Mouse (Mus musculus) kidney, adult 2 months (tissue): ENCODE data around the gene Scnn1a. TPM values are rescaled to one million over a fixed set of nuclear protein-coding genes. Genes with fewer than 3 reads are reported as not detected.

Experiments
- DNase-seq: peaks from one replicate; pipeline ENCODE4 v3.0.0; 2021
- H3K27ac ChIP-seq: fragments of 200-500 bp; 2 replicates; pipeline ENCODE4 v1.5.1; 2012; ENCODE audit warnings: low read depth, low read length, control low read depth, inconsistent platforms; ENCODE audit not compliant: insufficient read depth
- H3K27me3 ChIP-seq: fragments of 200-500 bp; replicated peaks from 2 replicates; pipeline ENCODE4 v1.6.1; 2012; ENCODE audit warnings: mild to moderate bottlenecking, moderate library complexity, low read length, inconsistent platforms; ENCODE audit not compliant: control insufficient read depth, insufficient read depth
- H3K36me3 ChIP-seq: fragments of 200-500 bp; 2 replicates; pipeline ENCODE4 v1.6.1; 2012; ENCODE audit warnings: mild to moderate bottlenecking, moderate library complexity, low read length, inconsistent platforms; ENCODE audit not compliant: control insufficient read depth, insufficient read depth
- H3K4me1 ChIP-seq: fragments of 200-500 bp; 2 replicates; pipeline ENCODE4 v1.6.1; 2011; ENCODE audit warnings: low read length; ENCODE audit not compliant: control insufficient read depth, insufficient read depth
- H3K4me3 ChIP-seq: fragments of 200-500 bp; 2 replicates; pipeline ENCODE4 v1.5.1; 2011; ENCODE audit warnings: mild to moderate bottlenecking, low read depth, low read length, control low read depth; ENCODE audit not compliant: insufficient read depth
- CTCF ChIP-seq: fragments of 200-500 bp; conservative IDR thresholded peaks from 2 replicates; pipeline ENCODE4 v1.5.1; 2011; ENCODE audit warnings: low read depth, mild to moderate bottlenecking, control low read depth, low read length, moderate library complexity, mixed read lengths; ENCODE audit not compliant: insufficient read depth, insufficient read length
- POLR2A ChIP-seq: fragments of 200-500 bp; IDR thresholded peaks from one replicate; pipeline ENCODE4 v1.6.1; 2011; ENCODE audit warnings: low read depth, low read length, control low read depth
- WGBS: fragments of 180-500 bp; shearing (Covaris S2); methylation state at CpG from one replicate; pipeline ENCODE4 v1.1.7; 2018; 5-methylcytosine and 5-hydroxymethylcytosine counted together
- polyA plus RNA-seq: library from polyadenylated mRNA; depleted of rRNA; stranded (reverse); fragments of >200 nt; gene quantifications from 2 replicates; pipeline ENCODE4 v1.2.3, GENCODE M21; 2012

Scnn1a gene
- polyA plus RNA-seq, 1 experiment: 83.5 TPM

DNA sequence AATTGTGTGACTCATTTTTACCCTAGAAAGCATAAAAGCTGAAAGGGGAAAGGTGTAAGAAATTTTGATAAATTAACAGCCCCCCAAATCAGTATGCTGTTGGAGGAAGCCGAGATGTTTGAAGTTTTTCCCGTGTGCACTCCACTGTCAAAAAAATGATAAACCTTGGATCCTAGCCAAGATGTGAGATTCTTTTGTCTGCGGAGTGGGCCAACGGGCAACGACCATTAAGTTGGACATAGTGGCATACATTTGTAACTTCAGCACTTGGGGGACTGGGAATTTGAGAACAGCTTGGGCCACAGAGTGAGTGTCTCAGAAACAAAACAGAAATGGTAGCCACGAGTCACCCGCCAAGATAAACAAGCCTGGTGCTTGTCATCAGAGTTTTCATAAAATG, 3.4 kb upstream of the Scnn1a start:
- DNase-seq: no peak
- no peak overlapping the region for H3K27ac ChIP-seq
- WGBS: 50% methylated on average over 7 of the region's 7 CpGs
- TF ChIP-seq CTCF (no peak), POLR2A (no peak)
- H3K4me3 ChIP-seq: no peak overlapping the region
- no peaks in the 10 kb centered on the region for H3K36me3 ChIP-seq
- no peaks in the 10 kb centered on the region for H3K27me3 ChIP-seq
- H3K4me1 ChIP-seq: peaks cover 16% of the 10 kb centered on the region

DNA sequence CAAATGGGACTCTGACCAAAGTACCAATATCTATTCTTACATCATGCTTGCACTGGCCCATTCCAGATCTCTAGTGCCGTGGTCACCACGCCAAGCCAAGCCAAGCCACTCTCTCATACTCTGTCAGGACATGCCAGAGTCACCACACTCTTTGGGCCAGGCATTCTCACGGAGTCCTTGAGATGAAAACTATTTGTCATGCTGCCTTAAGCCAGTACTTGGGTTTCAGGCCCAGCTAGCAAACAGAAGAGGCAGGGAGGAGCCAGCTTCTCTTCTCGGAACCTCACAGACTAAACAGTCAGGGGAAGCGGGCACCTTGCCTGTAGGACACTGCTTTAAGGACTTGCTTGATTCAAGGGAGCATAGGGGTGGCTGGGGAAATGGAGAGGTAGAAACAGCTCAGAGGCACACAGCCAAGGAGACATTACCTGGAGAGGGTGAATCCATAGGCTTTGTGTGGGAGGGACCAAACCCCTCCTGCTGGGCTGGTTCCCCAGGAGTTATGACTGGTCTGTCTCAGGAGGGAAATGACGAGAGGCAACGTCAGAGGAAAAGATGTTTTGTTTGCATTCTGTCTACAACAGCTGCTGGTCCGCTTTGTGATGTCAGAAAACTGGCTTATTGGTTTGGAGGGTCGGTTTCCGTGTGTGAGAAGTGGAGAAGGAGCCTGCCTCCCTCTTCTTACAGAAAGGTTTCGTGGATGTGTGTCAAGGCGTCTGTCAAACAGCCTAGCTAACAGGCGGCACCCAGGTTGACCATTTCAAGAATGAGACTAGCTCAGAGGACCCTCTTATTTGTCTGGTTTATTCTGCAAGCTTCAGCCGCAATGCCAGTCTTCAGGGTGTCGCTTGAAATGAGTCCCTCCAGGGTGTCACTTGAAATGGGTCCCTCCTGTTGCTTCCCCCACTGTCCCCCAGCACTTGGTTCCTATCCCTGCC, 1.2 kb upstream of the Scnn1a start:
- Histone ChIP-seq H3K36me3 (no peaks in the 10 kb centered on the region), H3K27me3 (no peaks in the 10 kb centered on the region), H3K4me1 (peaks cover 6% of the 10 kb centered on the region), H3K4me3 (no peak overlapping the region), H3K27ac (peak overlapping the region; percentile 85)
- WGBS: 74% methylated on average over 15 of the region's 15 CpGs
- no peak for DNase-seq
- TF ChIP-seq CTCF (no peak), POLR2A (no peak)

DNA sequence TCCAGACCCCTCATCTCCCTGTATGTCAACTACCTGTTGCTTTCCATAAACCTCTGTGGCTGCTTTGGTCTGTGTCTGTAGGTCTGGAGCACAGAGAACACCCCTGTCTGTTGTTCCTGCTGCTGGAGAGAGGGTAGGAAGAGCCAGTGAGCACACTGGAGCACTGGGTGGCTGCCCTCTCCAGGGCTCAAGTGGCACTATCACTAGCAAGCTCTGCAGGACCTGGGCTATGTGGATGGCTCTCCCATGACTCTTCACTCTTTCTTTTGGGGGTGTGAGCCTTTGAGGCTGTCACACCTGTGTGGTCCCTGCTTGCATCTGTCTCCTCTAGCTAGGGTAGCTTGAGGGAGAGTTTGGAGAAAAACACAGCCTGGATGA, 551 bp upstream of the Scnn1a start:
- H3K4me3 ChIP-seq: no peak overlapping the region
- peak overlapping the region; percentile 85 for H3K27ac ChIP-seq
- no peaks in the 10 kb centered on the region for H3K27me3 ChIP-seq
- TF ChIP-seq POLR2A: no peak
- H3K36me3 ChIP-seq: no peaks in the 10 kb centered on the region
- DNase-seq: no peak
- H3K4me1 ChIP-seq: 0 out of 2 replicates have a peak, but pooled peaks cover 5% of the 10 kb centered on the region

DNA sequence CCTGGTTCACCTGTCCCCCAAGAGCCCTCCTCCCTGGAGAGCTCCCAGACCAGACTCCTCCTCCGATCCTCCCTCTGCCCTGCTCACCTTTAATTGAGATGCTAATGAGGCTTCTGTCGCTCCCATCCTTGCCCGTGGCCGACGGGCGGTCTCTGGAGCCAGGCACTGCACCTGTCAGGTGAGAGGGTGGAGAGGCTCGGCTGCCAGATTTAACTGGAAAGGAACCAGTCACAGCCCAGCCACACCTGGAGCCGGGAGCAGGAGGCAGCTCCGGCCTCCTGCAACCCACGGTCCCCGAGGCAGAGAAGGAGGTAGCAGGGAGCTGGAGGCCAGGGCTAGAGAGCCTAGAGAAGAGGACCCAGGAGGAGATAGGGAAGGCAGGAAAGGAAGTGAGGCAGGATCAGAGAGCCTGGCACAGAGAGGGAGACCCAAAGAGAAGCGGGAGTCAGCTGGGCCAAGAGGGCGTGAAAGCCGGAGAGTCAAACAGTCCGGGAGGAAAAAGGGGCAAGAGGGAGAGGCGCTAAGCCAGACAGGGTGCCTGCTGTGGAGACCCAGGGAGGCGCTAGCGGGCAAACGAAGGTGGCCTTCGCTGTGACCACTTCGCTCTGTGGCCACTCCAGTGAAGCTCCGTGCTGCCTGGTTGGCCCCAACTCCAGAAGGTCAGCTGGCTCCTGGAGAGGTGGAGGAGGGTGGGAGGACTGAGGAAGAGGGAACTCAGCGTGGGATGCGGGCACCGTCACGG, 826 bp downstream of the Scnn1a start:
- 21% methylated on average over 26 of the region's 26 CpGs for WGBS
- peak; percentile 84 for DNase-seq
- Histone ChIP-seq H3K27me3 (no peaks in the 10 kb centered on the region), H3K4me1 (0 out of 2 replicates have a peak, but pooled peaks cover 5% of the 10 kb centered on the region), H3K27ac (peak overlapping the region; percentile 92), H3K4me3 (peak overlapping the region; percentile 57), H3K36me3 (no peaks in the 10 kb centered on the region)
- TF ChIP-seq CTCF (no peak), POLR2A (peak; percentile 50)

DNA sequence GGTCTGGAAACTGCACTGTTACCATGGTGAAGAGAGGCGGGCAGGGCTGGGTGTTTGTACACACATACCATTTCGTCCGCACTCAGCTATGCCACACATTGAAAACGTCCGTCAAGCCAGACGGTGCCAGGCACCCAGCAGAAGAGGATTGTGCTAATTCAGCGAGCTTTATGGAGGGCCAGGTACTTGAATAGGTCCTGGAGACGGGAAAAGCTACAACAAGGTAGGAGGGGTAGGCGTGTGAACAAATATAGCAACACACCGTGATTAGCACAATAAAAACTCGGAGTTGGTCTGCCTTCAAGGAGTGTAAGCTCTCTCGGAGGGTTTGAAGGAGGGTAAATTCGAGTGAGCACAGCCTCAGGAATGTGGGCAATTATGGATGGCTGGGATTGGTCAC, 2.3 kb downstream of the Scnn1a start:
- TF ChIP-seq POLR2A (no peak), CTCF (no peak)
- no peaks in the 10 kb centered on the region for H3K27me3 ChIP-seq
- no peak for DNase-seq
- H3K27ac ChIP-seq: peak overlapping the region; percentile 92
- H3K4me1 ChIP-seq: 0 out of 2 replicates have a peak, but pooled peaks cover 5% of the 10 kb centered on the region
- no peaks in the 10 kb centered on the region for H3K36me3 ChIP-seq
- WGBS: 56% methylated on average over 13 of the region's 13 CpGs
- H3K4me3 ChIP-seq: peak overlapping the region; percentile 57

DNA sequence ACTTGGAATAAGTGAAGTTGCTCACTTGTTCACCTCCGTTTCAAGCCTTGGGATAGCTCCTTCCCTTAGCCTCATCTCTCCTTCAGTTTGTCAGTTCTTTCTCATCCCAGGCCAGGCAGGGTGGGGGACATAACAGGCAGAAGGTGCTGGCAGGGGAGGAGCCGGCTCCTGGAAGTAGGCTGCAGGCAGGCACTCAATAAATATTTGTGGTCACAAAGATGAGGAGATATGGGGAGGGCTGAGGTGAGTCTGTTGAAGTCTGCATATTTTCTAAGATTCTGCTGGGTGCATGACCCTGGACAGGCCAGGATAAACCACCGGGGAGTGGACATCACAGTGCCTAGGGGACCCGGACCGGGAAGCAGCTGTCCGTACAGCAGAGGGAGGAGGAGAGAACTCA, 3.1 kb downstream of the Scnn1a start:
- H3K27me3 ChIP-seq: no peaks in the 10 kb centered on the region
- no peak for DNase-seq
- no peak for TF ChIP-seq POLR2A
- no peak for TF ChIP-seq CTCF
- H3K4me3 ChIP-seq: peak overlapping the region; percentile 57
- H3K27ac ChIP-seq: no peak overlapping the region
- 0 out of 2 replicates have a peak, but pooled peaks cover 5% of the 10 kb centered on the region for H3K4me1 ChIP-seq
- H3K36me3 ChIP-seq: no peaks in the 10 kb centered on the region
- 64% methylated on average over 6 of the region's 6 CpGs for WGBS

DNA sequence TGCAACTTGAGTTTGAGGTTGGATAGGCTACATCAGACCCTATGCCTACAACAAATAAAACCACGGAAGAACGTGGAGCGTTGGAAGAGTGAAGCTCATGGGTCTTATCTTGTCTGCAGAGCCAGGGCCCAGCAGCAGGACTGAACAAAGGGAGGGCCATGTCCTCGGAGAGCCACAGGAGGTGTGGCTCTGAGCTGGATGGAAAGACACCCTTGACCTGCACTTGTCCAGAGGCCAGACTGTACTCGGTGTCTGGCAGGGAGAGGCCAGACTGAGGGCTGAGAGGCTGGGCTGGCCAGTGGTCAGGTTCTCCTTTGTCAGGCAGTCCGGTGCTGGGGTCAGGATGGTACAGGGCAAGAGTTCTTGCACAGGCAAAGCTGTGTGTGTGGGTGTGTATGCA, 4.9 kb downstream of the Scnn1a start:
- Histone ChIP-seq H3K4me3 (no peak overlapping the region), H3K4me1 (no peaks in the 10 kb centered on the region), H3K27me3 (no peaks in the 10 kb centered on the region), H3K27ac (no peak overlapping the region), H3K36me3 (no peaks in the 10 kb centered on the region)
- DNase-seq: peak; percentile 31
- 46% methylated on average over 6 of the region's 6 CpGs for WGBS
- no peak for TF ChIP-seq POLR2A
- no peak for TF ChIP-seq CTCF
